Mouse (Mus musculus) myocyte (in vitro differentiated cells): ENCODE measurements around the gene Gpr37l1.

Experiments
- CEBPB ChIP-seq: IDR thresholded peaks from 2 replicates; pipeline ENCODE4 v1.6.1; 2011; ENCODE audit warnings: mild to moderate bottlenecking, moderate library complexity; ENCODE audit not compliant: poor library complexity, insufficient read depth, severe bottlenecking
- E2F4 ChIP-seq: IDR thresholded peaks from one replicate; pipeline ENCODE4 v1.6.1; 2011; ENCODE audit warnings: mild to moderate bottlenecking, control low read depth, moderate library complexity; ENCODE audit not compliant: insufficient read depth
- POLR2A ChIP-seq: IDR thresholded peaks from one replicate; pipeline ENCODE4 v1.6.1; 2011; ENCODE audit warnings: low read depth, mild to moderate bottlenecking, control low read depth, moderate library complexity; ENCODE audit not compliant: insufficient read length

- TF ChIP-seq E2F4 (no peak), POLR2A (no peak), CEBPB (no peak)
Measured at GRCm38 (mm10) chr1:135147702-135148058, 19.8 kb downstream of the Gpr37l1 start.
